Mouse (Mus musculus) liver, embryonic 14.5 days (tissue): ENCODE measurements around the gene Gm527. TPM values are rescaled to one million over a fixed set of nuclear protein-coding genes. Genes with fewer than 3 reads are reported as not detected.
A peak's percentile ranks its signal among the peaks of the same experiment; 100 is the strongest.

Experiments
- ATAC-seq: fragments of 200-750 bp; cut with Nextera tagmentation; 2 replicates; pipeline ENCODE4 v1.8.0; 2017; ENCODE audit warnings: moderate number of reproducible peaks, mild to moderate bottlenecking, moderate library complexity; ENCODE audit not compliant: insufficient read depth
- DNase-seq, 3 experiments: peaks; one replicate each; pipeline ENCODE4 v3.0.0-alpha.2; 2012 to 2013; ENCODE audit warnings: low read depth in 3 of 3, low spot score in 3 of 3
- H3K27ac ChIP-seq: fragments of 300-500 bp; sonication (generic); 2 replicates; pipeline ENCODE4 v1.5.1; 2014; ENCODE audit warnings: moderate library complexity, mild to moderate bottlenecking, control low read depth, inconsistent platforms
- H3K27me3 ChIP-seq: fragments of 300-500 bp; sonication (generic); 2 replicates; pipeline ENCODE4 v1.6.1; 2014; ENCODE audit warnings: mild to moderate bottlenecking, low read length, moderate library complexity; ENCODE audit not compliant: control insufficient read depth, insufficient read depth
- H3K36me3 ChIP-seq: fragments of 300-500 bp; sonication (generic); replicated peaks from 2 replicates; pipeline ENCODE4 v1.6.1; 2014; ENCODE audit warnings: low read depth; ENCODE audit not compliant: control insufficient read depth, insufficient read depth
- H3K4me1 ChIP-seq, 2 experiments: fragments of 200-500 bp in 1 of 2; fragments of 300-500 bp in 1 of 2; sonication (generic) in 1 of 2; replicated peaks; 2 replicates each; pipeline ENCODE4 v1.6.1; 2012 to 2014; ENCODE audit warnings: antibody characterized with exemption in 1 of 2, inconsistent platforms in 1 of 2, low read length in 1 of 2; ENCODE audit not compliant: control insufficient read depth in 2 of 2, insufficient read depth in 2 of 2
- H3K4me2 ChIP-seq: fragments of 300-500 bp; sonication (generic); 2 replicates; pipeline ENCODE4 v1.6.1; 2014; ENCODE audit warnings: low read depth, mild to moderate bottlenecking, control low read depth, moderate library complexity
- H3K4me3 ChIP-seq, 2 experiments: fragments of 200-500 bp in 1 of 2; fragments of 300-500 bp in 1 of 2; sonication (generic) in 1 of 2; 2 replicates each; pipeline ENCODE4 v1.5.1; 2012 to 2014; ENCODE audit warnings: low read depth in 2 of 2, low read length in 2 of 2, mild to moderate bottlenecking in 2 of 2, control low read depth in 1 of 2, inconsistent platforms in 1 of 2, moderate library complexity in 1 of 2; ENCODE audit not compliant: insufficient read depth in 1 of 2
- H3K9ac ChIP-seq: fragments of 300-500 bp; sonication (generic); replicated peaks from 2 replicates; pipeline ENCODE4 v1.6.1; 2014; ENCODE audit warnings: mild to moderate bottlenecking, control low read depth, moderate library complexity
- H3K9me3 ChIP-seq: fragments of 300-500 bp; sonication (generic); 2 replicates; pipeline ENCODE4 v1.6.1; 2016; ENCODE audit warnings: low read length, mixed read lengths; ENCODE audit not compliant: control insufficient read depth
- CTCF ChIP-seq: IDR thresholded peaks from 2 replicates; pipeline ENCODE4 v1.5.1; 2016; ENCODE audit warnings: antibody characterized with exemption, low read depth, control low read depth
- EP300 ChIP-seq: IDR thresholded peaks from 2 replicates; pipeline ENCODE4 v1.6.1; 2016; ENCODE audit warnings: antibody characterized with exemption, low read depth
- WGBS: fragments of 180-500 bp; shearing (Covaris S2); extraction: QIAGEN DNeasy Blood & Tissue Kit; methylation state at CpG from one replicate; pipeline ENCODE4 v1.1.7; 2014; ENCODE audit not compliant: insufficient replicate concordance; 5-methylcytosine and 5-hydroxymethylcytosine counted together
- polyA plus RNA-seq, 2 experiments: library from polyadenylated mRNA; depleted of rRNA in 1 of 2; stranded (reverse) in 1 of 2; unstranded in 1 of 2; fragments of >200 nt; fragmentation: Nextera tagmentation in 1 of 2; extraction: Ambion mirVana in 1 of 2; gene quantifications; 2 replicates each; pipeline versions ENCODE4 v1.2.1 to v1.2.3; 2012 to 2014

Gm527 gene
- polyA plus RNA-seq, 2 experiments, result 0.17 to 0.42 TPM

GRCm38 (mm10) chr12:64912996-64913395 is 4.7 kb upstream of the Gm527 start:
- Histone ChIP-seq H3K4me3 (no peak overlapping the region), H3K4me1 (no peaks in the 10 kb centered on the region), H3K4me2 (no peak overlapping the region), H3K27me3 (no peaks in the 10 kb centered on the region), H3K27ac (no peak overlapping the region), H3K9ac (no peak overlapping the region), H3K36me3 (no peaks in the 10 kb centered on the region), H3K9me3 (no peaks in the 10 kb centered on the region)
- DNase-seq, result no peak
- no peak for ATAC-seq
- no peak for TF ChIP-seq EP300
- WGBS, result 47% methylated on average over 6 of the region's 6 CpGs

- H3K9ac ChIP-seq, result no peak overlapping the region
- H3K9me3 ChIP-seq, result no peaks in the 10 kb centered on the region
- no peak overlapping the region for H3K4me3 ChIP-seq
- ATAC-seq (no peak), DNase-seq (no peak)
- H3K4me2 ChIP-seq, result no peak overlapping the region
- H3K4me1 ChIP-seq, result 0 out of 4 replicates have a peak, but pooled peaks cover 0 to 3% of the 10 kb centered on the region in 2 experiments
- no peaks in the 10 kb centered on the region for H3K36me3 ChIP-seq
- no peak for TF ChIP-seq CTCF
- no peaks in the 10 kb centered on the region for H3K27me3 ChIP-seq
- no peak overlapping the region for H3K27ac ChIP-seq
Measured at GRCm38 (mm10) chr12:64916735-64917134, 971 bp upstream of the Gm527 start.

GRCm38 (mm10) chr12:64937493-64937892 is 19.8 kb downstream of the Gm527 start:
- Histone ChIP-seq H3K27me3 (no peaks in the 10 kb centered on the region), H3K27ac (no peak overlapping the region), H3K4me3 (no peak overlapping the region), H3K4me2 (no peak overlapping the region), H3K4me1 (no peaks in the 10 kb centered on the region), H3K36me3 (no peaks in the 10 kb centered on the region), H3K9me3 (no peaks in the 10 kb centered on the region), H3K9ac (no peak overlapping the region)
- WGBS, result 72% methylated on average over 2 of the region's 2 CpGs
- no peak for TF ChIP-seq EP300
- TF ChIP-seq CTCF, result peak; percentile 56
- no peak for DNase-seq
- no peak for ATAC-seq

GRCm38 (mm10) chr12:64964560-64964959 is 46.9 kb downstream of the Gm527 start:
- Histone ChIP-seq H3K4me2 (peak overlapping the region; percentile 97), H3K27ac (peak overlapping the region; percentile 61), H3K9me3 (no peaks in the 10 kb centered on the region), H3K36me3 (no peaks in the 10 kb centered on the region), H3K4me3 (peak overlapping the region; percentile 72 to 95), H3K27me3 (no peaks in the 10 kb centered on the region), H3K9ac (peak overlapping the region; percentile 75), H3K4me1 (peaks cover 3 to 12% of the 10 kb centered on the region in 2 experiments; a peak in 3 of 4 replicates)
- ATAC-seq (no peak), DNase-seq (peak in 1 of 3 experiments; percentile 17)
- TF ChIP-seq CTCF (no peak), EP300 (no peak)
- 9% methylated on average over 4 of the region's 4 CpGs for WGBS

- TF ChIP-seq EP300 (no peak), CTCF (no peak)
- peak within 1 kb of the TSS; percentile 97 for H3K4me2 ChIP-seq
- H3K9me3 ChIP-seq, result no peaks in the 10 kb centered on the region
- peak within 1 kb of the TSS; percentile 61 for H3K27ac ChIP-seq
- under 1% methylated on average over 45 of the region's 45 CpGs for WGBS
- DNase-seq (peak; percentile 99 to 100 (median 100)), ATAC-seq (peak; percentile 97)
- H3K27me3 ChIP-seq, result no peaks in the 10 kb centered on the region
- H3K36me3 ChIP-seq, result no peaks in the 10 kb centered on the region
- H3K4me3 ChIP-seq, result peak within 1 kb of the TSS; percentile 72 to 95
- H3K9ac ChIP-seq, result peak within 1 kb of the TSS; percentile 86
- peaks cover 8 to 13% of the 10 kb centered on the region in 2 experiments for H3K4me1 ChIP-seq
Measured at GRCm38 (mm10) chr12:64965124-64966026, 47.7 kb downstream of the Gm527 start, which contains the start of the genes Klhl28 and Togaram1. Gene Klhl28 (minus strand): TSS chr12:64965534. Gene Togaram1 (plus strand): TSS chr12:64965804.
